Mouse (Mus musculus) forebrain, postnatal 0 days (tissue): ENCODE results near the gene Pxmp2. TPM values are rescaled to one million over a fixed set of nuclear protein-coding genes. Genes with fewer than 3 reads are reported as not detected.

Experiments
- ATAC-seq: fragments of 200-750 bp; cut with Nextera tagmentation; 2 replicates; pipeline ENCODE4 v1.8.0; 2017; ENCODE audit warnings: mild to moderate bottlenecking, moderate library complexity
- DNase-seq: peaks from one replicate; pipeline ENCODE4 v3.0.0-alpha.2; 2015
- H3K27ac ChIP-seq: fragments of 300-500 bp; sonication (generic); 2 replicates; pipeline ENCODE4 v1.5.1; 2014; ENCODE audit warnings: low read depth, mild to moderate bottlenecking, antibody characterized with exemption, low read length, moderate library complexity, mixed read lengths
- H3K27me3 ChIP-seq: fragments of 300-500 bp; sonication (generic); 2 replicates; pipeline ENCODE4 v1.6.1; 2014; ENCODE audit warnings: mild to moderate bottlenecking, low read length, mixed read lengths; ENCODE audit not compliant: insufficient read depth
- H3K36me3 ChIP-seq: fragments of 300-500 bp; sonication (generic); 2 replicates; pipeline ENCODE4 v1.6.1; 2014; ENCODE audit warnings: mild to moderate bottlenecking, moderate library complexity; ENCODE audit not compliant: insufficient read depth
- H3K4me1 ChIP-seq: fragments of 300-500 bp; sonication (generic); 2 replicates; pipeline ENCODE4 v1.6.1; 2014; ENCODE audit warnings: antibody characterized with exemption; ENCODE audit not compliant: insufficient read depth
- H3K4me2 ChIP-seq: fragments of 300-500 bp; sonication (generic); 2 replicates; pipeline ENCODE4 v1.6.1; 2014; ENCODE audit warnings: low read depth, mild to moderate bottlenecking, moderate library complexity
- H3K4me3 ChIP-seq: fragments of 300-500 bp; sonication (generic); 2 replicates; pipeline ENCODE4 v1.5.1; 2014; ENCODE audit warnings: low read depth, low read length, mixed read lengths
- H3K9ac ChIP-seq: fragments of 300-500 bp; sonication (generic); 2 replicates; pipeline ENCODE4 v1.6.1; 2014; ENCODE audit warnings: mild to moderate bottlenecking
- H3K9me3 ChIP-seq: fragments of 300-500 bp; sonication (generic); 2 replicates; pipeline ENCODE4 v1.6.1; 2016; ENCODE audit warnings: low read length
- CTCF ChIP-seq: sonication (generic); IDR thresholded peaks from 2 replicates; pipeline ENCODE4 v1.5.1; 2016; ENCODE audit warnings: antibody characterized with exemption, control low read depth, low read depth
- WGBS: fragments of 180-500 bp; shearing (Covaris S2); extraction: QIAGEN DNeasy Blood & Tissue Kit; methylation state at CpG from one replicate; pipeline ENCODE4 v1.1.7; 2014; 5-methylcytosine and 5-hydroxymethylcytosine counted together
- polyA plus RNA-seq: library from polyadenylated mRNA; unstranded; fragments of >200 nt; fragmentation: Nextera tagmentation; extraction: Ambion mirVana; gene quantifications from 2 replicates; pipeline ENCODE4 v1.2.1, GENCODE M21; 2015
- total RNA-seq: library from RNA; depleted of rRNA; stranded (reverse); fragments of >200 nt; gene quantifications from 2 replicates; pipeline ENCODE4 v1.2.3, GENCODE M21; 2014

Gene Pxmp2
- total and polyA plus RNA-seq, 2 experiments from 2014 or later: 6.7 to 11.3 TPM

- 68% methylated on average over 2 of the region's 2 CpGs for WGBS
Observed at GRCm38 (mm10) chr5:110287084-110287475, 1.1 kb upstream of the Pxmp2 start.

GRCm38 (mm10) chr5:110286446-110287083 lies 579 bp upstream of the Pxmp2 start:
- no peak for DNase-seq
- Histone ChIP-seq H3K27ac (no peak overlapping the region), H3K9me3 (no peaks in the 10 kb centered on the region), H3K9ac (peak overlapping the region; percentile 69), H3K4me2 (peak overlapping the region; percentile 90), H3K4me1 (0 out of 2 replicates have a peak, but pooled peaks cover 2% of the 10 kb centered on the region), H3K36me3 (no peaks in the 10 kb centered on the region), H3K27me3 (peaks cover 8% of the 10 kb centered on the region; the same call in 1 of the 2 replicates), H3K4me3 (peak overlapping the region; percentile 81)
- 1% methylated on average over 30 of the region's 31 CpGs for WGBS
- ATAC-seq: peak; percentile 58
- no peak for TF ChIP-seq CTCF

More at GRCm38 (mm10) chr5:110287084-110287475, 1.1 kb upstream of the Pxmp2 start:
- Histone ChIP-seq H3K9me3 (no peaks in the 10 kb centered on the region), H3K36me3 (no peaks in the 10 kb centered on the region), H3K9ac (no peak overlapping the region), H3K27ac (no peak overlapping the region), H3K4me1 (0 out of 2 replicates have a peak, but pooled peaks cover 2% of the 10 kb centered on the region), H3K4me3 (0 out of 2 replicates have a peak overlapping the region, but pooled peaks have one; percentile 81), H3K4me2 (no peak overlapping the region; the same call in 1 of the 2 replicates), H3K27me3 (peaks cover 8% of the 10 kb centered on the region; the same call in 1 of the 2 replicates)
- no peak for DNase-seq
- TF ChIP-seq CTCF: no peak
- ATAC-seq: no peak

- H3K4me3 ChIP-seq: peak overlapping the region; percentile 81; the same call in 1 of the 2 replicates
- WGBS: 13% methylated on average over 15 of the region's 15 CpGs
- H3K9me3 ChIP-seq: no peaks in the 10 kb centered on the region
- peaks cover 8% of the 10 kb centered on the region; the same call in 1 of the 2 replicates for H3K27me3 ChIP-seq
- no peaks in the 10 kb centered on the region for H3K36me3 ChIP-seq
- H3K4me2 ChIP-seq: peak overlapping the region; percentile 90
- peak overlapping the region; percentile 69; the same call in 1 of the 2 replicates for H3K9ac ChIP-seq
- ATAC-seq (no peak), DNase-seq (no peak)
- TF ChIP-seq CTCF: no peak
- 0 out of 2 replicates have a peak, but pooled peaks cover 2% of the 10 kb centered on the region for H3K4me1 ChIP-seq
- no peak overlapping the region for H3K27ac ChIP-seq
Observed at GRCm38 (mm10) chr5:110285156-110285555, 830 bp downstream of the Pxmp2 start.

GRCm38 (mm10) chr5:110284536-110284935 lies 1.4 kb downstream of the Pxmp2 start:
- peak; percentile 70 for TF ChIP-seq CTCF
- H3K27ac ChIP-seq: no peak overlapping the region
- DNase-seq (peak; percentile 52), ATAC-seq (no peak)
- H3K4me1 ChIP-seq: 0 out of 2 replicates have a peak, but pooled peaks cover 2% of the 10 kb centered on the region
- peaks cover 8% of the 10 kb centered on the region; the same call in 1 of the 2 replicates for H3K27me3 ChIP-seq
- H3K9me3 ChIP-seq: no peaks in the 10 kb centered on the region
- no peaks in the 10 kb centered on the region for H3K36me3 ChIP-seq
- H3K4me2 ChIP-seq: no peak overlapping the region
- H3K4me3 ChIP-seq: no peak overlapping the region
- no peak overlapping the region for H3K9ac ChIP-seq
- WGBS: 9% methylated on average over 4 of the region's 4 CpGs

GRCm38 (mm10) chr5:110281984-110282383 lies 4.0 kb downstream of the Pxmp2 start:
- H3K27me3 ChIP-seq: peaks cover 8% of the 10 kb centered on the region; the same call in 1 of the 2 replicates
- DNase-seq (no peak), ATAC-seq (no peak)
- TF ChIP-seq CTCF: no peak
- H3K9ac ChIP-seq: no peak overlapping the region
- no peak overlapping the region for H3K4me3 ChIP-seq
- no peaks in the 10 kb centered on the region for H3K36me3 ChIP-seq
- H3K4me2 ChIP-seq: no peak overlapping the region
- H3K9me3 ChIP-seq: no peaks in the 10 kb centered on the region
- H3K27ac ChIP-seq: no peak overlapping the region
- 87% methylated on average over 2 of the region's 2 CpGs for WGBS
- 0 out of 2 replicates have a peak, but pooled peaks cover 2% of the 10 kb centered on the region for H3K4me1 ChIP-seq

- ATAC-seq: no peak; the same call in 1 of the 2 replicates
- no peak overlapping the region for H3K4me2 ChIP-seq
- WGBS: 96% methylated on average over 1 of the region's 1 CpGs
Observed at GRCm38 (mm10) chr5:110276910-110277309, 9.1 kb downstream of the Pxmp2 start.

GRCm38 (mm10) chr5:110276391-110276790 lies 9.6 kb downstream of the Pxmp2 start:
- no peak overlapping the region for H3K27ac ChIP-seq
- H3K4me2 ChIP-seq: no peak overlapping the region
- H3K27me3 ChIP-seq: no peaks in the 10 kb centered on the region
- DNase-seq (no peak), ATAC-seq (no peak)
- no peaks in the 10 kb centered on the region for H3K36me3 ChIP-seq
- H3K9me3 ChIP-seq: no peaks in the 10 kb centered on the region
- 77% methylated on average over 2 of the region's 2 CpGs for WGBS
- TF ChIP-seq CTCF: no peak
- no peak overlapping the region for H3K9ac ChIP-seq
- H3K4me3 ChIP-seq: no peak overlapping the region
- H3K4me1 ChIP-seq: no peaks in the 10 kb centered on the region

More at GRCm38 (mm10) chr5:110276910-110277309, 9.1 kb downstream of the Pxmp2 start:
- no peak overlapping the region for H3K9ac ChIP-seq
- H3K9me3 ChIP-seq: no peaks in the 10 kb centered on the region
- no peak for DNase-seq
- no peaks in the 10 kb centered on the region for H3K27me3 ChIP-seq
- H3K36me3 ChIP-seq: no peaks in the 10 kb centered on the region
- no peak overlapping the region for H3K27ac ChIP-seq
- H3K4me1 ChIP-seq: no peaks in the 10 kb centered on the region
- no peak overlapping the region for H3K4me3 ChIP-seq
- TF ChIP-seq CTCF: no peak
